Mouse (Mus musculus) MEL (cell line): Measurements from ENCODE around the gene Zkscan5. TPM values are rescaled to one million over a fixed set of nuclear protein-coding genes. Genes with fewer than 3 reads are reported as not detected.
A peak's percentile ranks its signal among the peaks of the same experiment; 100 is the strongest.

Source experiments
- DNase-seq: peaks from one replicate; pipeline ENCODE4 v3.0.0; 2011; ENCODE audit warnings: low read depth, low spot score
- H3K27ac ChIP-seq: 2 replicates; pipeline ENCODE4 v1.5.1; 2012; ENCODE audit warnings: low read depth, mild to moderate bottlenecking, control low read depth, low read length, moderate library complexity; ENCODE audit not compliant: control insufficient read depth
- H3K27me3 ChIP-seq, 2 experiments: fragments of 150-350 bp in 1 of 2; sonication (generic) in 1 of 2; 2 replicates each; pipeline ENCODE4 v1.6.1; 2012; ENCODE audit warnings: low read length in 2 of 2, mild to moderate bottlenecking in 2 of 2, improper control_type of control experiment in 1 of 2, moderate library complexity in 1 of 2; ENCODE audit not compliant: insufficient read depth in 2 of 2, control insufficient read depth in 1 of 2
- H3K36me3 ChIP-seq, 2 experiments: 2 replicates each; pipeline ENCODE4 v1.6.1; 2012 to 2014; ENCODE audit warnings: low read length in 2 of 2, improper control_type of control experiment in 1 of 2, inconsistent platforms in 1 of 2, mild to moderate bottlenecking in 1 of 2; ENCODE audit not compliant: insufficient read depth in 2 of 2, control insufficient read depth in 1 of 2
- H3K4me1 ChIP-seq, 2 experiments: fragments of 150-350 bp in 1 of 2; sonication (generic) in 1 of 2; 2 replicates each; pipeline ENCODE4 v1.6.1; 2012; ENCODE audit warnings: low read length in 2 of 2, improper control_type of control experiment in 1 of 2, mild to moderate bottlenecking in 1 of 2; ENCODE audit not compliant: insufficient read depth in 2 of 2, control insufficient read depth in 1 of 2
- H3K4me3 ChIP-seq, 2 experiments: fragments of 150-350 bp in 1 of 2; sonication (generic) in 1 of 2; 2 replicates each; pipeline ENCODE4 v1.5.1; 2012; ENCODE audit warnings: low read depth in 2 of 2, low read length in 2 of 2, mild to moderate bottlenecking in 2 of 2, moderate library complexity in 2 of 2, control low read depth in 1 of 2, improper control_type of control experiment in 1 of 2; ENCODE audit not compliant: control insufficient read depth in 1 of 2, insufficient read depth in 1 of 2
- H3K79me2 ChIP-seq: 2 replicates; pipeline ENCODE4 v1.6.1; 2012; ENCODE audit warnings: mild to moderate bottlenecking, low read length, moderate library complexity; ENCODE audit not compliant: control insufficient read depth, poor library complexity, insufficient read depth
- H3K9ac ChIP-seq: 2 replicates; pipeline ENCODE4 v1.6.1; 2012; ENCODE audit warnings: low read depth, mild to moderate bottlenecking, control low read depth, low read length, moderate library complexity; ENCODE audit not compliant: control insufficient read depth, poor library complexity, severe bottlenecking
- H3K9me3 ChIP-seq: fragments of 150-350 bp; sonication (generic); replicated peaks from 2 replicates; pipeline ENCODE4 v1.6.1; 2012; ENCODE audit warnings: mild to moderate bottlenecking, low read length, improper control_type of control experiment, moderate library complexity; ENCODE audit not compliant: insufficient read depth
- BHLHE40 ChIP-seq: IDR thresholded peaks from 2 replicates; pipeline ENCODE4 v1.6.1; 2012; ENCODE audit warnings: low read depth, mild to moderate bottlenecking, inconsistent platforms, low read length, improper control_type of control experiment, borderline replicate concordance
- CHD1 ChIP-seq: IDR thresholded peaks from 2 replicates; pipeline ENCODE4 v1.6.1; 2012; ENCODE audit warnings: low read depth, mild to moderate bottlenecking, inconsistent platforms, low read length, improper control_type of control experiment
- E2F4 ChIP-seq: IDR thresholded peaks from 2 replicates; pipeline ENCODE4 v1.6.1; 2011; ENCODE audit warnings: low read depth, low read length, improper control_type of control experiment, borderline replicate concordance
- EP300 ChIP-seq, 2 experiments: IDR thresholded peaks; 2 replicates each; pipeline ENCODE4 v1.6.1; 2011; ENCODE audit warnings: improper control_type of control experiment in 2 of 2, low read length in 2 of 2, low read depth in 1 of 2, mild to moderate bottlenecking in 1 of 2
- ETS1 ChIP-seq: IDR thresholded peaks from 2 replicates; pipeline ENCODE4 v1.6.1; 2012; ENCODE audit warnings: low read depth, mild to moderate bottlenecking, inconsistent platforms, low read length, improper control_type of control experiment, moderate library complexity
- HCFC1 ChIP-seq: IDR thresholded peaks from 2 replicates; pipeline ENCODE4 v1.6.1; 2012; ENCODE audit warnings: low read depth, mild to moderate bottlenecking, inconsistent platforms, low read length, improper control_type of control experiment, moderate library complexity
- KAT2A ChIP-seq: conservative IDR thresholded peaks from 2 replicates; pipeline ENCODE4 v1.6.1; 2012; ENCODE audit warnings: low read depth, low read length, improper control_type of control experiment, inconsistent platforms
- MAX ChIP-seq: IDR thresholded peaks from 2 replicates; pipeline ENCODE4 v1.6.1; 2011; ENCODE audit warnings: low read length, improper control_type of control experiment
- MXI1 ChIP-seq: IDR thresholded peaks from 2 replicates; pipeline ENCODE4 v1.6.1; 2011; ENCODE audit warnings: mild to moderate bottlenecking, low read depth, low read length, improper control_type of control experiment
- POLR2AphosphoS2 ChIP-seq: IDR thresholded peaks from 2 replicates; pipeline ENCODE4 v1.6.1; 2011; ENCODE audit warnings: low read length, improper control_type of control experiment
- RAD21 ChIP-seq: IDR thresholded peaks from 2 replicates; pipeline ENCODE4 v1.6.1; 2011; ENCODE audit warnings: mild to moderate bottlenecking, low read depth, low read length, improper control_type of control experiment
- RCOR1 ChIP-seq: IDR thresholded peaks from 2 replicates; pipeline ENCODE4 v1.6.1; 2012; ENCODE audit warnings: low read depth, mild to moderate bottlenecking, inconsistent platforms, low read length, improper control_type of control experiment
- TAL1 ChIP-seq: IDR thresholded peaks from 2 replicates; pipeline ENCODE4 v1.6.1; 2012; ENCODE audit warnings: mild to moderate bottlenecking, inconsistent platforms, low read length, moderate library complexity, mixed read lengths
- USF1 ChIP-seq: IDR thresholded peaks from 2 replicates; pipeline ENCODE4 v1.6.1; 2014; ENCODE audit warnings: low read depth, mild to moderate bottlenecking, inconsistent platforms, low read length, improper control_type of control experiment, moderate library complexity
- USF2 ChIP-seq, 2 experiments: IDR thresholded peaks; 2 replicates each; pipeline ENCODE4 v1.6.1; 2011 to 2012; ENCODE audit warnings: improper control_type of control experiment in 2 of 2, low read length in 2 of 2, borderline replicate concordance in 1 of 2, inconsistent platforms in 1 of 2, low read depth in 1 of 2, mild to moderate bottlenecking in 1 of 2; ENCODE audit not compliant: insufficient read depth in 1 of 2
- ZMIZ1 ChIP-seq: IDR thresholded peaks from 2 replicates; pipeline ENCODE4 v1.6.1; 2012; ENCODE audit warnings: low read depth, mild to moderate bottlenecking, inconsistent platforms, low read length, improper control_type of control experiment, moderate library complexity
- ZNF384 ChIP-seq: IDR thresholded peaks from 2 replicates; pipeline ENCODE4 v1.6.1; 2012; ENCODE audit warnings: low read depth, mild to moderate bottlenecking, inconsistent platforms, low read length, improper control_type of control experiment
- polyA plus RNA-seq, 2 experiments: library from polyadenylated mRNA; stranded (reverse) in 1 of 2; unstranded in 1 of 2; fragments of >175 nt in 1 of 2; fragments of >200 nt in 1 of 2; gene quantifications; 2 replicates each; pipeline versions ENCODE4 v1.2.1 to v1.2.4; 2012; ENCODE audit warnings: low replicate concordance in 2 of 2, low read depth in 1 of 2; ENCODE audit not compliant: insufficient read length in 2 of 2, insufficient read depth in 1 of 2, missing spikeins in 1 of 2
- total RNA-seq: library from RNA; depleted of rRNA; stranded (reverse); fragments of 300-350 nt; gene quantifications from 2 replicates; pipeline ENCODE4 v1.2.3, GENCODE M21; 2012

The Zkscan5 gene
- total and polyA plus RNA-seq, 3 experiments, result 8.7 to 9.8 TPM; not detected in 1

DNA sequence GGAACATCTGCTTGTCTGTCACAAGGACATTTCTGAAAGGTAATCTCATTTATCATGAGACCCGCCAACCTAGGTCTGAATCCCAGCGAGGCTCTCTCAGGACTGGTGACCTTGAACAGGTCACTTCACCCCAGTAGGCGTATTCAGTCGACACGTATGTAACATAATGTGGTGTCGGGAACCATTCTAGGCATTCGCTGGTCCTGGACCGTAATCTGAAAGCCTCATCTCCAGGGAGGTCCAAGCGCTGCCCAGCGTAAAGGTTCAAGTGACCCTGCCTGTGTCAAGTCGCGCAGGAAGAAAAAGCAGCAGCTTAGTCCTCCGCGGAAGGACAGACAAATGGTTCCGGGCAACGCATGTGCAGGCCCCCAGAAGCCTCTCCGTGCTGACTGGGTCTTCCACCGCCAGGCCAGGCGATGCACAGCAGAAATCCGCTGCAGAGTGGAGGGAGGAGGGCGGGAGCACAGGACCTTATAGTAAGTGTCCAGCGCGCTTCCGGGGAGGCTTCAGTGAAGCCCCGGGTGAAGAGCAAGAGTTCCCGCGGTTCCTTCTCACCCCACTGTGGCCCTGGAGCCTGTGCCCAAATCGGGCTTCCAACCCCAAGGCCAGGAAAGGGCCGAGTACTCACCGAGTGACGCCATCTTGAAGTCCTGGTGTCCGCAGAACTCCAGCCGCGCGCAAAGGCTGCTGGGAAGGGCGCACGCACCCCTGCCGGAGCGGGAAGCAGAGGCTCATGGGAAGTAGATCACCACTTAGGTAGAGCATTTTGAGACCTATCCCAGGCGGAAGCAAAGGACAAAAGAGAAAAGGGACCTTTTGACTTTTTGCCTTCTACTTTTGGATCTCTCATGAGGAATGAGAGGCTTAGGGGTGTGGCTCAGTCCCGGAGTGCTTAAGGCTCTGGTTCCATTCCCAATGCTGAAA is 13.2 kb upstream of the Zkscan5 start (continued):
- TF ChIP-seq HCFC1, result peak; percentile 89
- no peak for TF ChIP-seq ZNF384
- TF ChIP-seq POLR2AphosphoS2, result peak; percentile 86; the same call in 1 of the 2 replicates
- 0 out of 2 replicates have a peak, but pooled peaks have one; percentile 69 for TF ChIP-seq ZMIZ1
- TF ChIP-seq KAT2A, result no peak; the same call in 1 of the 2 replicates

DNA sequence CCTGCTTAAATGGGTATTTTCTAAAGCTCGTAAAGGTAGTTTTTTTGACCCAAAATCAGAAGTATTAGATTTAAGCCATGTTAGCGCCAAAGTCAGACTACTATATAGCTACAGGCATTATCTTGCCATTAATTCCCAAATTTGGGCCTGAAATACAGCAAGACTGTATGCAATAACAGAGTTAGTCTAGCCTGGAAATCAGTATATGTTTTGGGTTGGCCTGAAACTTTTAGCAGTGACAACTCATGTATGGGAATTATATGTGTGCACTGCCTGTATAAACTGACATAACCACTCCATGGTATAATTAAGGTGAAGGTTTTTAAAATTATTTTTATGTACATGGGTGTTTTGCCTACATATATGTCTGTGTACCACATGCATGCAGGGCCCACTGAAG is 12.4 kb upstream of the Zkscan5 start, which contains the start of gene Atp5j2:
Gene Atp5j2, minus strand, starts transcription at position 101 of the 400 bp plus-strand sequence.
- Histone ChIP-seq H3K79me2 (peaks cover 42% of the 10 kb centered on the region), H3K4me1 (peaks cover 0 to 20% of the 10 kb centered on the region in 2 experiments; a peak in 3 of 4 replicates), H3K9ac (peak within 1 kb of the TSS; percentile 93), H3K36me3 (peaks cover 2 to 22% of the 10 kb centered on the region in 2 experiments; a peak in 3 of 4 replicates), H3K9me3 (no peaks in the 10 kb centered on the region), H3K27ac (peak within 1 kb of the TSS; percentile 97), H3K27me3 (no peaks in the 10 kb centered on the region), H3K4me3 (peak within 1 kb of the TSS; percentile 75 to 81)
- TF ChIP-seq ETS1 (no peak), CHD1 (0 out of 2 replicates have a peak, but pooled peaks have one; percentile 7)
- peak; percentile 35 for DNase-seq

DNA sequence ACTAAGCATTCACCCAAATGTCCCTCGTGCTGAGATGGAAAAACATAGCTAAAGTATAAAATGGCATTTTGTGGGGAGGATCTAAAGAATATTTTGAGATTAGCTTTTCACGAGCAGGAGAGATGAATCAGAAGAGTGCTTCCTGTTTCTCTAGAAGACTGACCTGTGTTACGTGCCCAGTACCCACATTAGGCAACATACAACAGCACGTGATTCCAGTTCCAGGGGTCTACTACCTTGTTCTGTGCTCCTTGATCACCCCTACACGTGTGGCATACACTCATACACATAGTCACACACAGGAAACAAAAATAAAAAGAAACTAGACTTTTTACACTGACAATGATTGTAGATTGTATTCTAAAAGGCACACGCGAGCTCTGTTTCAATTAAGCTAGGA is 4.0 kb upstream of the Zkscan5 start:
- H3K27ac ChIP-seq, result peak overlapping the region; percentile 32; the same call in 1 of the 2 replicates
- H3K4me3 ChIP-seq, result peak overlapping the region; percentile 50 to 98
- TF ChIP-seq BHLHE40, result peak; percentile 64; the same call in 1 of the 2 replicates
- TF ChIP-seq TAL1, result no peak
- TF ChIP-seq E2F4, result no peak
- no peak for TF ChIP-seq EP300 (IDR thresholded peaks at IDR 0.05; ENCODE audit: low read depth in 1 of 2, low read length in 2 of 2)
- TF ChIP-seq RAD21, result no peak
- TF ChIP-seq MXI1, result peak; percentile 57
- peak; percentile 62; the same call in 1 of the 2 replicates for TF ChIP-seq USF1
- TF ChIP-seq RCOR1, result no peak
- no peak for TF ChIP-seq USF2 (IDR thresholded peaks at IDR 0.05; ENCODE audit: borderline replicate concordance in 1 of 2, insufficient read depth in 1 of 2, low read depth in 1 of 2, low read length in 2 of 2)
- TF ChIP-seq MAX, result no peak
- peaks cover 0 to 11% of the 10 kb centered on the region in 2 experiments; a peak in 1 of 4 replicates for H3K36me3 ChIP-seq
- peak; percentile 56 for DNase-seq
- peaks cover 17% of the 10 kb centered on the region for H3K79me2 ChIP-seq
- H3K27me3 ChIP-seq, result no peaks in the 10 kb centered on the region
- H3K9ac ChIP-seq, result peak overlapping the region; percentile 95
- peaks cover 0 to 18% of the 10 kb centered on the region in 2 experiments; a peak in 2 of 4 replicates for H3K4me1 ChIP-seq
- no peaks in the 10 kb centered on the region for H3K9me3 ChIP-seq
